8 mouse cellular contexts compared by ENCODE assay signal in the genomic region with DNA sequence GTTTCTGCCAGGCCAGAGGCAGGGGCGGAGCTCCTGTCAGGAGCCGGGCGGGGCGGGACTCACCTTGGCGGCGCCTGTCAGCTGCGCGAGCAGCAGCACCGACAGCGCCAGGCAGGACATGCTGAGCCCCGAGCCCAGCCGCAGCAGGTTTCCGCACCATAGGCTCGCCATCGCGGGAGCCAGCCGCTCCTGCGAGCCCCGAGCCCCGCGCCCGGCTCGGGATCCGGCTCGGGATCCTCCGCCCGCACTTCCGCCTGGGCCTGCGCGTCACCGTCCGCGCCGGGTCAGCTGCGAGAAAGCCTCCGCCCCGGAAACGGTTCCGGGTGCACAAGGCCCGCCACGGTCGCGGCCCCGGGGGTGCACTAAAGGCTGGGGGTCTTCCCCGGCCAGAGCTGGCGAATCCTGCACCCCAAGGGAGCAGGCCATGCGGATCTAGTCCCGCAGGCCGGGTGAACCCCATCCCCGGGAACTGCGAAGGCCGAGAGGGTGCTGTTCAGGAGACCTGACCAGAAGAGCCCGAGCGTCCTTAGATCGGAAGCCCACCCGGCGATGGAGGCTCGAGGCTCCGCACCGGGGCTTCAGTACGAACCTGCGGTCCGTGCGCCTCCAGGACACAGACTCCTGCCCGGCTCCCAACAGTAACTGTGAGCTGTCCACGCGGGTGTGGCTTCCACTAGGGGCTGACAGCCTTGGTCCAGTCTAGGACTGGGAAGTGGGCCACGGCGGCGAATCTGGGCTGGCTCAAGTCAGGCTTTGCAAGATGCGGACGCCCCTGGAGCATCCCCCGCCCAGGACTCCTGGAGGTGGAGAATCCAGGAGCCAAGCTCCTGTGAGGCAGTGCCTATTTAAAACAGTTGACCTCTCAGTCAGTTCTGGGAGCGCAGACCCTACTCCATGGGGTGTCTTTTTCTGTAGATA. TPM values are rescaled to one million over a fixed set of nuclear protein-coding genes. Genes with fewer than 3 reads are reported as not detected.
DNase-seq lines count a peak whose midpoint lies in the region; ATAC-seq lines count a peak whose summit lies in the region.

Gene Tmem9b, minus strand, starts transcription at position 868 of the 918 bp plus-strand sequence.

- peaks cover 5% of the 10 kb centered on the region for H3K4me1 ChIP-seq in intestine, embryonic 14.5 days (replicated peaks; ENCODE audit: control insufficient read depth, insufficient read depth, low read length)

- peak within 1 kb of the TSS; percentile 88 for H3K9ac ChIP-seq in intestine, embryonic 14.5 days (ENCODE audit: low read length)

- ATAC-seq in intestine, embryonic 14.5 days (replicated peaks; ENCODE audit: low FRiP score, low TSS enrichment, low read depth), result peak; percentile 88

- H3K36me3 ChIP-seq in intestine, embryonic 14.5 days (ENCODE audit: control insufficient read depth, insufficient read depth, low read length), result no peaks in the 10 kb centered on the region

- no peaks in the 10 kb centered on the region for H3K27me3 ChIP-seq in intestine, embryonic 14.5 days (replicated peaks; ENCODE audit: control insufficient read depth, insufficient read depth, low read length)

- H3K4me3 ChIP-seq in intestine, embryonic 14.5 days (ENCODE audit: low read depth, low read length), result peak within 1 kb of the TSS; percentile 85

- WGBS in intestine, embryonic 14.5 days, result under 1% methylated on average over 73 of the region's 74 CpGs

- H3K27ac ChIP-seq in intestine, embryonic 14.5 days (ENCODE audit: low read depth), result peak within 1 kb of the TSS; percentile 78

- peak; percentile 81 to 86 for DNase-seq in adrenal gland, adult 18-20 months (ENCODE audit: low spot score in 2 of 2)
- peak; percentile 81 for DNase-seq in embryo, embryonic 10.5 days (ENCODE audit: low spot score)
- peak; percentile 80 for DNase-seq in gastrocnemius, postnatal 25 days
- peak; percentile 87 for DNase-seq in intestine, embryonic 14.5 days (ENCODE audit: low spot score)
- DNase-seq in left cerebral cortex, postnatal 25 days (ENCODE audit: low spot score in 2 of 2), result peak; percentile 83 to 89
- peak; percentile 81 for DNase-seq in mesoderm, embryonic 11.5 days (ENCODE audit: low read depth, low spot score)
- DNase-seq in right cerebral cortex, postnatal 25 days, result peak; percentile 88
- DNase-seq in urinary bladder, postnatal 36 days (ENCODE audit: low spot score in 2 of 2), result peak; percentile 78 to 80

- H3K4me2 ChIP-seq in intestine, embryonic 14.5 days (ENCODE audit: low read length), result peak within 1 kb of the TSS; percentile 90

- no peaks in the 10 kb centered on the region for H3K9me3 ChIP-seq in intestine, embryonic 14.5 days (ENCODE audit: control insufficient read depth, low read length)

- intact Hi-C loops in left cerebral cortex, postnatal 25 days (cut with DNase I), result no loop called here

RNA-seq across cellular contexts. Expression of gene Tmem9b, which starts in this region (rescaled TPM):
- total RNA-seq in adrenal gland, adult 18-20 months (2021), result 10 to 100 TPM; 45.7 to 47.6 TPM
- 10 to 100 TPM; 24.5 to 25.9 TPM for total RNA-seq in gastrocnemius, postnatal 25 days (2021)
- 51.3 and 52.2 TPM in 2 replicates for polyA plus RNA-seq in intestine, embryonic 14.5 days (2014; fragmentation: Nextera tagmentation; extraction: Ambion mirVana)
- total RNA-seq in left cerebral cortex, postnatal 25 days (2021), result 10 to 100 TPM; 91.0 to 95.4 TPM

Comparison
In these comparisons a context has a peak if more than half of its experiments do, and no peak if none do; other contexts are left out.
1. Peak in every context shown above with its lines: DNase-seq, ATAC-seq, H3K4me3 ChIP-seq and H3K27ac ChIP-seq.